Mouse (Mus musculus) gastrocnemius, postnatal 14 days (tissue): ENCODE measurements around the gene Hpn. TPM values are rescaled to one million over a fixed set of nuclear protein-coding genes. Genes with fewer than 3 reads are reported as not detected.

Experiments
- DNase-seq: peaks from one replicate; pipeline ENCODE4 v3.0.0; 2021; ENCODE audit warnings: mixed read lengths
- intact Hi-C: fragments of 180-260 bp; cut with DNase I; formaldehyde crosslinking; loops from one replicate; pipeline ENCODE4 v1.15.1; 2025; ENCODE audit warnings: low total_unique reads
- total RNA-seq, 2 experiments: library from RNA; stranded (reverse); gene quantifications; 2 replicates each; pipeline ENCODE4 v1.2.3; 2021

Gene Hpn
- total RNA-seq, 2 experiments from 2014 or later: 7.6 to 9.6 TPM

DNA sequence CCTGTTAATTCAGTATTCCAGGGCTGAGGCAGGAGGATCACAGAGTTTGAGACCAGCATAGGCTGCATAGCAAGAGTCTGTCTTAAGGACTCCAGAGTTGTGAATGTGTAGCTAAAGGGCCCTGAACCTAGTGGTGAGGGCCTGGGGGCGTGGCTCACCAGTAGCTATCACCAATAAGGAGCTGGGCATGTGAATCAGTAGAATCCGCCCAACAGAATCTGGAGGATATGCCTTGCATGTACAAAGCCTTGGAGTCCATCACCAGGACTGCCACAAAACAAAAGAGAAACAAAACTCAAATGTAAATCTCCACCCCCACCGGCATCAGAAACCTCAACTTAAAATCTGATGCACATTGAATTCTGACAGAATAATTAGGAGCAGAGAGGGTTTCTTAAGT is 33.0 kb upstream of the Hpn start:
- no peak for DNase-seq
- intact Hi-C loops: loop anchor here (2.0 kb wide), 1 partner anchor 21 kb away; the partner anchor contains the start of gene Scn1b

DNA sequence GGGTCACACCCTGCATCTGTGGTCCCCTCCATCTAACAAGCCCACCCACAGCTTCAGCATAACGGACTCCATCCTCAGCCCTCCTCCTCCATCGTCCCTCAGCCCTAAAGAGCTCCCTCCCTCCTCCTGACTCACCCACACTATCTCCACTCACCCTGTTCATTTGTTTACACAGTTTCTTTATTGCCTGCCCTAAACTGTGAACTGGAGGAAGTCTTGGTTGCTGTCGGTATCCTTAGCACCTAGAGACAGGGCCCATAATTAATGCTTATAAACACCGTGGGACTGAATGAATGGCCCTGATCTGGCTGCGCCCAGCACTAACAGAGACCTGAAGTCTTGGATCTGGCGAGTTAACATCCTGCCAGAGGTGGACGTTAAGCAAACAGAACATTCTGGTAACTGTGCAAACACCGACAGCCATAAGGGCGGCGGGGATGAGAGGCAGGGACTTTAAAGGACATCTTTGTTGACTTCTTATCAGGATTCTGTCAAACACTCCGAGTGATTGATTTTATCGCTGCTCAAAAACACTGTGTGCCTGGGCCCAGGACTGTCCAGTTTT is 30.6 kb upstream of the Hpn start:
- intact Hi-C loops: no loop called here
- no peak for DNase-seq

DNA sequence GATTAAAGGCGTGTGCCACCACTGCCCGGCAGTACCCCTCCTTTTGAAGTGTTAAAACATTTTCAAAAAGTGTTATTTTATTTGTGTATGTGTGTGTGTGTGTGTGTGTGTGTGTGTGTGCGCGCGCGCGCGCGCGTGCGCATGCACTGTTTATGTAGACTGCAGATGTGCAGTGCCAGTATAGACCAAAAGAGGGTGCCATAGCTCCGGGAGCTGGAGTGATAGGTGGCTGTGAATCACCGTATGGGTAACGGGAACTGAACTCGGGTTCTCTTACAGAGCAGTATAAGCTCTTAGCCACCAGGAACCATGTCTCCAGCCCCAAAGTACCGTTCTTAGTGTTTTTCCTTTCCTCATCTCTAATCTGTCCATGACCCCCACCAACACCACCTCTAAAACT is 29.8 kb upstream of the Hpn start:
- intact Hi-C loops: loop anchor here (5.0 kb wide), 1 partner anchor 32 kb away; no protein-coding TSS in a partner anchor
- DNase-seq: no peak

DNA sequence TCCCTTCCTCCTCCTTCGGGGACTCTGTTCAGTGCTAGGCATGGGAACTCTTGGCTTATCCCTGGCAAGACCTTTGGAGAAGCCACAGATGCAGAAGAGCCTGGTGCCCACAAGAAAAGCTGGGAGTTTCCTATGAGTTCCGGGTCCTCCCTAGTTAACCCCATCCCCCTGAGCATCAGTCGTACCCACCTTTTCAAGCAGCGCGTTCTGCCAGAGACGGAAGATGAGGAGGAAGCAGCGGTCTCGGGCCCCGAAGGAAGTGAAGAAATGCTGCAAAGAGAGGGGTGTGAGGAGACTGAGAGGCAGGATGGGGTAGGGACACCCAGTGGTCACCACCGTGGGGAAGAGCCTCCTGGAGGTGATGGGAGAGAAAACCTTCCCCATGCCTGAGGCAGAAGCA is 25.9 kb upstream of the Hpn start:
- intact Hi-C loops: loop anchor here (5.0 kb wide), 1 partner anchor 36 kb away; no protein-coding TSS in a partner anchor
- no peak for DNase-seq

DNA sequence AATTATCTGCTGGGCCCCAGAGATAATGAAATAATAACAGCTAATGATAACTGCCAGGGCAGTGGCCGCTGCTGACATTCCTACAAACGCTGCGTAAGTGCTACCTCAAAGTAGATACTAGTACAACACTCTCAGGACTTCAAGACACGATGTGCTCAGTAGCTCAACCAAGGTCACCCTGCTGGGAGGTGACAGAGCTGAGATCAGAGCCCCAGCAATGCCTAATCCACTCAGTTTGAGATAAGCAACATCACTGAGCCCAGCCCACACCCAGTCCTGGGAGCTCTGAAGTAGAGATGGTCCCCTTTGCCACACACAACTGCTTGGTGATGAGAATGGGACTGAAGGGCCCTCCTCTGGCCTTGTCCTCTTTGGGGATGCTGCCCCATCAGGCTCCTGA is 25.2 kb upstream of the Hpn start:
- no peak for DNase-seq
- intact Hi-C loops: loop anchor here (5.0 kb wide), 1 partner anchor 37 kb away; no protein-coding TSS in a partner anchor

DNA sequence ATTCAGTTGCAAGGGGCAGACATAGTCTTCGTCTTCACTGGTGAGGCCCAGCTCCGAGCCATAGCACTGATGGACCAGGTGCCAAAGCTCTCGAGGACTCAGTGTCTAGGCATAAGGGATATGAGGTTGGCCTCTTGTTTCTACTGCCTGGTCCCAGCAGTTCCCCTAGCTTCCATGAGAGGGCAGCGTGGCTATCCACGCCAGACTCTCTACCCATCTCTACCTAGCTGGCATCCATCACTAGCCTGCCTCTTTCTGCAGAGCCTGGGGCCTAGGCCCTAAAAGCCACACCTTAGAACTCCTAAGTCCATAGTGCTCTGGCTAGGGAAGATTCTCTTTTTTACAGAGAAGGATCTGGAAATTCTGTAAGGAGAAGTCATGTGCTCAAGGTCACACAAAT is 24.7 kb upstream of the Hpn start:
- peak; percentile 64 for DNase-seq
- intact Hi-C loops: loop anchor here (5.0 kb wide), 1 partner anchor 38 kb away; no protein-coding TSS in a partner anchor

DNA sequence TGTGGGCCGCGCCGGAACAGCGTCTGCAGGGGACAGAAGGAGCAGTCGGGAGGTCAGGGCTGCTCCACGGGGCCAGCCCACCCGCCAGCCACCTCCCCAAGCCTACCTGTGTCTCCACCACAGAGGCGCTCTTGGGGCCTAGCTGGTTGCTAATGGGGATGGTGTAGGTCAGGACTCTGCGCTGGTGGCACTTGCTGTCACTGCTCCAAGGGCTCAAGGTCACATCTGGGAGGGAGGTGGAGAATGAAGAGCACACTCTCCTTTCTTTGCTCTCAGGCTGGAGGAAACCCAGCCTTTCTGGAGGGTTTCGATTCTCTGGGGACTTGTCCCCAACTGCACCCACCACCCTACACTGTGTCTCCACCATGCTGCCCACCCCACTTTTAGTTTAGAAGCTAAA is 20.6 kb upstream of the Hpn start:
- intact Hi-C loops: no loop called here
- DNase-seq: no peak

DNA sequence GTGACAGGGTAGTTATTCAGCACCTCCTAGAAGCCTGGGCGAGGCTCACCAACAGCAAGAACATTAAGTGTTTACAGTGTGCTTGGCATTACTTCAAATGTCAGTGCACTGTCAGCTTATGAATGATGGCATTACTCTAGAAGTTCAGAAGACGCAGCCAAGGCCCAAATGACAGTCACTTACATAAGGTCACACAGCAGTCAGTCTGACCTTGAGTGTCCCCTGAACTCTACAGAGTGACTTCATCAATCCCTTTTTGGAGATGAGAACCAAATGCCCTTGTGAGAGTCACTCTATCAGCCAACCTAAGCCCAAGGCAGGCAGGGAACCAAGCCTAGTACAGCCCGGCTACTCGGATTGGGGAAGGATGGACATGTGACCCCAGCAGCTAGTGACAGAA is 16.8 kb upstream of the Hpn start:
- no peak for DNase-seq
- intact Hi-C loops: loop anchor here (5.0 kb wide), 1 partner anchor 40 kb away; no protein-coding TSS in a partner anchor

DNA sequence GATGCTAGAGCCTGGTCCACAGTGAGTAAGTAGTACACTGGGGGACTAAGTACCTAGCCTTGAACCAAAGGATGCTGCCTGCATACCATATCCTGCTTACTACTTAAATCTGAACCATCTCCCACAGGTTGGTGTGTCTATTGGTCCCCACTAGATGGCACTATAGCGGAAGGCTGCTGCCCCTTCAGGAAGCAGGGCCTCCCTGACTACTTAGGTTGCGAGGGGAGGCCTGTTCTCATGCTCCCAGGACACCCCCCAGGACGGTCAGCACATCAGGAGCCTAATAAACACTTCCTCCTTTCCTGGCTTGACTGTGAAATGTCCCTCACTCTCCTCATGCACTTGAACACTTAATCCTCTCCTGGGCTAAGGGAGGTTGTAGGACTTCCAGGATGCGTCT is 15.8 kb upstream of the Hpn start:
- intact Hi-C loops: loop anchor here (5.0 kb wide), 1 partner anchor 41 kb away; no protein-coding TSS in a partner anchor
- DNase-seq: peak; percentile 59

DNA sequence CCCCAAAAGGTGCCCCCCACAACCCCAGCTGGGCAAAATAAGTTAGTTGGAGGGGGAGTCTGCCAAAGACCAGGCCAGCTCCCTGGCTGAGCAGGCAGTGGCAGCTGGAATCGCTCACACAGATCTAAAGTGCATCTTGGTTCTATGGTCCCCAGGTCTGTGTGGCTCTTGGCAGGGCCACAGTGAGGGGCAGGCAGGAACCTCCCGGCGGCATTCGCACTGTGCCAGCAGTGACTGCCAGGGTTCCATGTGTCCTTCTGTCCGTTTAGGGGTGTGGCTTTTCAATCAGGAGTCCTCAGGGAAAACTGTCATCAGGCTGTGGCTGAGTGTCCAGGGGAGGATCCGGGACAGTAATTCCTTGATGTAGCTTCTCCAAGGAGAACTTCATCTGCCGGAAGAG is 15.1 kb upstream of the Hpn start:
- intact Hi-C loops: loop anchor here (5.0 kb wide), 1 partner anchor 42 kb away; no protein-coding TSS in a partner anchor
- DNase-seq: no peak

DNA sequence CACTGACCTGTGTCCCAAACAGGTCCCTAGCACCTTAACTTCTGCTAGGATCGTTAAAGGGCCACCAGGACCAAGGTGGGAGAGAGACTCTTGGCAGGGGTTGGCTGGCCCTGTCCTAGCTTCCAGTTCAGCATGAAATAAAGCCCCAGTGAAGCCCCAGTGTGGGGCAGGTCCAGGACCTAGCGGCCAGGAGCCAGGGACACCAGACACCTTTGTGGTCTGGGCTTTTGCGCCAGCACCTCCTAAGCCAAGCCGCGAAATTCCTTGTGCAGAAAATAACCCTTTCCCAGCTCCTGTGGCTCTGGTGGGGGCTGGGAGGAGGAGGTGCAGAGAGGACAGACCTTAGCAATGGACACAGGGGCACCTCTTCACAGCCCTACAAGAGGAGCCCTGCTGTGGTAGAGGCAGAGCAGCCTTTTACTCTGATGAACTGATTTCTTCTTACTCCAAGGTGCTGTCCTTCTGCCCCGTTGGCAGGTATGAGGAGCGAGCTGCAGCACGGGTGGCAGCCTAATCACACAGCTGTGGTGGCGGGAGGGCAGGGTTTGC is 13.1 kb upstream of the Hpn start:
- peak; percentile 62 for DNase-seq
- intact Hi-C loops: no loop called here

DNA sequence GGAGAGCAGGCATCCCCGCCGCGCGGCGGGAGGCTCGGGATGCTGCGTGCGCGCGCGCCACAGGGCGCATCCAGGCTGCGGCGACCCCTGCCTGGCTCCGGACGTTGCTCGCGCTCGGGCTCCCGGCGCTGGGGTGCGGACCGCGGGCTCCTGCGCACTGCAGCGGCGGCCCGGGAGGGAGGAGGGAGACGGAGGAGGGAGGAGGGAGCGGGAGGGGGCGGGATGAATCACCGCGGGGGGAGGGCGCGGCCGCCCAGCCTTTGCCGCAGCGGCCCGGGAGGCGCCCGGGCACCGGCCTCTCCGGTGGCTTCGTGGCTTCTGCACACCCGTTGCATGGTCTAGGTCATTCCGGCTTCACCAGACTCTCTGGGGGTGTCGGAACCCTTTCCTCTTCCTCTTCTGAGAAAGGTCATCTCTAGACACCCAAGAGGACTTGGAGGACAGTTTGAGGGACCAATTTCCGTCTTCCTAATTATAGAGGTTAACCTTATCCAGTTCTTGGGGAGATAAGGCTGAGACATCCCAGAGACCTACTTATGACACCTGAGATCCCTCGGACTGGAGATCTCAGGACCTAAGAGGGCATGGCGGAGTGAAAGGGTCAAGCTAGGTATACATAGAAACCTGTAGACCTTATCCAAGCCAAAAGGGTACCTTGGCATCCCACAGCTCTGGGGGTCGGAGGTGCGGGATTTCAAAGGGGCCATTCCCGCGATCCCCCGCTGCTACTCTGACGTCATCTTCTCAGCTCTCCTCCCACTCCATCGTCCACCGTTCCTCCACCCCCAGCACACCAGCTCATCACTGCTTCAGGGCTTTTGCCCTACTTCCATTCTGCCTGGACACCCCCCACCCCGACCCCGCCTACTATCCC is 12.0 kb upstream of the Hpn start, which contains the start of gene Scn1b:
Gene Scn1b (minus strand): TSS at position 153 of the 874 bp plus-strand sequence.
- peak; percentile 83 for DNase-seq

DNA sequence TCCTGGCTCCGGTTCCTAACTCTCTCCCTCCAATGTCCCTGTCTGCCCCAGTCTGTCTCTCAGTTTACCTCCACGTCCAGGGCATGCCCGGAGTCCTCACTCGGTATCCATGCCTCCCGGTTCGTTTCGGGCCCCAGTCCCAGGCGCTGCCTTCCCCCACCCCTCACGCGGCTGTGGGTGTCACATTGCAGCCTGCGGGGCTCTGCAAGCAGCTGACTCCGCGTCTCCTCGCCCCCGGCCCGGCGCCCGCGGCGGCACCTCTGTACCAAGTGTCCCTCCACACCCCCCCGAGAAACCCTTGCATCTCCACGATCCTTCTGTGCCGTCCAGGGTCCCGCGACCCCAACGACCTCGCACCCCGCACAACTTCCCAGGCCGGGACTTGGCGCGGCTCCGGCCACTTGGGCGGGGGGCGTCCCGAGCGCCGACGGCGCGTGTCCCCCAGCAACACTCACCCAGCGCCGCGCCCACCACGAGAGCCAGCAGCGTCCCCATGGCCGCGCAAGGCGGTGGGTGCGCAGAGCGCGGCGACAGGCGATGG is 11.2 kb upstream of the Hpn start:
- DNase-seq: peak; percentile 70

More for the DNA sequence above, 12.0 kb upstream of the Hpn start, which contains the start of gene Scn1b:
- intact Hi-C loops: loop anchor here (2.0 kb wide), 1 partner anchor 22 kb away; no protein-coding TSS in a partner anchor

DNA sequence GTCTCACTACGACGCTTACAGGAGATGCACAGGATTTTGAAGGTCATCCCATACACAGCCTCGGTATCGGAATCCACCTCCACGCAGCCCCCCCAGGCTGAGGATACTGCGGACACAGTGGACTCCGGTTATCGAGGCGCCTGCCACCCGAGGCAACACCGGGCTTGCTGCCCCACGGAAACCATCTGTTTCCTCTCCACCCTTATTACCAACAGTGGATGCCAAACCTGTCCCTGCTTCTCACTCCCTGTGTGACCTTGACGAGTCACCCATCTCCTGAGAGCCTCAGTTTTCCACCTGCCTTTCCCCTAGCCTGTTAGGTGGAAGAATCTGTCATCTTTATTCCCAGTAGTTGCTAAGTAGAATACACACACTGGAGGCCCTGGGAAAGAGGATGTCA is 10.0 kb upstream of the Hpn start:
- no peak for DNase-seq

More for the DNA sequence above, 11.2 kb upstream of the Hpn start:
- intact Hi-C loops: loop anchor here (2.0 kb wide), 1 partner anchor 23 kb away; no protein-coding TSS in a partner anchor

DNA sequence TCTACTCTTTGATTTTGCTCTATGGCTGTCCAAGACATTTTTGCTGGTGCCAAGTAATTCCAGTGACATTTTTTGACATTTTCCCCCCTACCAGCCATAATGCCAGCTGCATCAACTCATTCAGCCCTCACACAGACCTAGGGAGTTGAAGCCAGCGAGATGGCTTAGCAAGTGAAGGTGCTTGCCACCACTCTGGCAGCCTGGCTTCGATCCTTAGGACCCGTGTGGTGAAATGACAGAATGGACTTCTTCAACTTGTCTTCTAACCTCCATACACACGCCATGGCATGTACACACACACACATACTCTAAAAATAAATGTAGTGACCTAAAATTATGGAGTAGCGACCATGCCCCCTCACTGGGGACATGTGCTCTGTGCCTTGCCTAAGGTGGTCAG is 9.3 kb upstream of the Hpn start:
- DNase-seq: no peak
- intact Hi-C loops: no loop called here

More for the DNA sequence above, 10.0 kb upstream of the Hpn start:
- intact Hi-C loops: no loop called here

DNA sequence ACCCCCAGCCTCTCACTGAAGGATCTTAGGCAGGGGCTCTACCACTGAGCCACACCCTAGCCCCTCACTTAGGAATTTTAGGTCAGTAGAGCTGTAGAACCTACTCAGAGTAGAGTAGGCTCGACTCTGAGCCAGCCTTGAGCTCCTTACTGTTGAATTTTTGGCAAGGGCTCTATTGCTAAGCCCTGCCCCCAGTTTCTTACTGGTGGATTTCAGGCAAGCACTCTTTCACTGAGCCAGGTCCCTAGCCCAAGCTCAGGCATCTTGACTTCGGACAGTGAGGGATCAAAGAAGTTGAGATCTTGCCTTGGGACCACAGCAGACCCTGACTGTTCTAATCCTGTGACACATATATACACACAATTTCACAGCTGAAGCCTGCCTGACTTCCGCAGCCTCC is 8.6 kb upstream of the Hpn start:
- intact Hi-C loops: no loop called here
- no peak for DNase-seq

DNA sequence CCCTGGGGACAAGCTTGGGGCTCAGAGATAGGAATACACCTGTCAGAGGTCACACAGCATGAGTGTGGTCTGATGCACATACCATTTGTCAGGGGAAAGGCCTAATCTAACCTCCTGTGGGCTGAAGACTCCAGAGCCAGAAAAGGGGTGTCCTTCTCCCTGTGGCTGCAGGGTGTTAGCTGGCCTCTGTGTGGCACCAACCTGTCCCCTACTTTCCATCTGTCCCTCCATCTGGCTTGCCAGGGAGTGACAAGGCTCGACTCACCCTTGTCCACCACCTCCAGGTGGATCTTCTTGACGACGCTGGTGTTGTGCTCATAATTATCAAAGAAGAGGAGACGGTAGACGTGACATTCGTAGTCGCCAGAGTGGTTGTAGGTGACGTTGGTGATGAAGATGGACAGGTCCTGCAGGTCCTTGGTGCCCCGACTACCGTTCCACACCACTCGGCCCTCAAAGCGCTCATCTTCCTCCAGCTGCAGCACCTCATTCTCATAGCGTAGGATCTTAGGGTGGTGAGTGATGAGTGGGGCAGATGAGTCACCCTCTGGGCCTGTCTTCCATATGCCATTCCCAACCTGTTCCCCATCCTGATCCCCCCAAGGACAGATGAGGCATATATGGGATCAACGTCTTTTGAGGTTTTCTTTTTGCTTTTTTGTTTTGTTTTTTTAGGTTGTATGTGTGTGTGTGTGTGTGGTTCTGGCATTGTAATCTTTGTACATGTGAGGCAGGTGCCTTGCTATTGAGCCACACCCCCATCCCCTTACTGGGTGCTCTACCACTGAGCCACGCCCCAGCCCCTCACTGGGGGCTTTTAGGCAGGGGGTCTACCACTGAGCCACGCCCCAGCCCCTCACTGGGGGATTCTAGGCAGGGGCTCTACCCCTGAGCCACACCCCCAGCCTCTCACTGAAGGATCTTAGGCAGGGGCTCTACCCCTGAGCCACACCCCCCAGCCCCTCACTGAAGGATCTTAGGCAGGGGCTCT is 7.8 kb upstream of the Hpn start:
- no peak for DNase-seq
- intact Hi-C loops: no loop called here

DNA sequence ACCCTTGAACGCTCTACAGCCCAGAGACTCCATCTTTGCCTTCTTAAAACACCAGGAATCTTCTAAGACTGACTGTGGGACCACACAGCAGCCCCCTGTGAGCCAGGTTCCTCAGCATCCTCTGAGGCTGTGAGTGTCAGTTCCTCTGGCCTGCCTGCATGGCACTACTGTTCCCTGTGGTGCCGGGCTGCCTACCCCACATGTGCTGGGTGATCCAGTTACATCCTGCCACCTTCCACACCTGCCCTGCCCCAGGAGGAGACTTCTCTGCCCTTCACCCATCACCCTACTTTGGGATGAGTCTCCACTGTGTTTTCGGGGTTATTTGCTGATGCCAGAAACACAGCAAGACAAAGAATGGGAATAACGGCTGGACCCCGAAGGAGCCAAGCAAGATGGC is 4.5 kb upstream of the Hpn start:
- intact Hi-C loops: no loop called here
- no peak for DNase-seq

DNA sequence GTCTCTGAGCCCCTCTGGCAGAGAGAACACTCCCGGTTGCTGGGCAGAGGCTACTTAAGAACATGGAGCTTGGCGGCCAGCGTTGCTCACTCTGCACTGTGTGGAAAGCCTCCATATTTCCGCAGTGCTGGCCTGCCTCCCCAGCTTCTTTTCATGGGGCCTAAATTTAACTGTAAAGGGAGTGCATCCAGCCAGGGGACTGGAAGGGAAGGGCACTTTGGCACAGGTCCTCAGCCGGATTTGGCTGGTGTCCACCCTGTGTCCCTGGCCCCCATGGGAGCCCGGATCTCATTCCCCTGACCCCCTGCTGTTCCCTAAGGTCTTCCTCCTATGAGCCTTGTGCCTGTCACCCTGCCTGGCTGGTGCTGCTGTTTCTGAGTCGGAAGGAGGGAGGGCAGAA is 3.4 kb upstream of the Hpn start:
- peak; percentile 72 for DNase-seq
- intact Hi-C loops: no loop called here
